Mouse (Mus musculus): Measurements from ENCODE around the gene Sparcl1.
A peak's percentile ranks its signal among the peaks of the same experiment; 100 is the strongest.

Sparcl1 gene

DNA sequence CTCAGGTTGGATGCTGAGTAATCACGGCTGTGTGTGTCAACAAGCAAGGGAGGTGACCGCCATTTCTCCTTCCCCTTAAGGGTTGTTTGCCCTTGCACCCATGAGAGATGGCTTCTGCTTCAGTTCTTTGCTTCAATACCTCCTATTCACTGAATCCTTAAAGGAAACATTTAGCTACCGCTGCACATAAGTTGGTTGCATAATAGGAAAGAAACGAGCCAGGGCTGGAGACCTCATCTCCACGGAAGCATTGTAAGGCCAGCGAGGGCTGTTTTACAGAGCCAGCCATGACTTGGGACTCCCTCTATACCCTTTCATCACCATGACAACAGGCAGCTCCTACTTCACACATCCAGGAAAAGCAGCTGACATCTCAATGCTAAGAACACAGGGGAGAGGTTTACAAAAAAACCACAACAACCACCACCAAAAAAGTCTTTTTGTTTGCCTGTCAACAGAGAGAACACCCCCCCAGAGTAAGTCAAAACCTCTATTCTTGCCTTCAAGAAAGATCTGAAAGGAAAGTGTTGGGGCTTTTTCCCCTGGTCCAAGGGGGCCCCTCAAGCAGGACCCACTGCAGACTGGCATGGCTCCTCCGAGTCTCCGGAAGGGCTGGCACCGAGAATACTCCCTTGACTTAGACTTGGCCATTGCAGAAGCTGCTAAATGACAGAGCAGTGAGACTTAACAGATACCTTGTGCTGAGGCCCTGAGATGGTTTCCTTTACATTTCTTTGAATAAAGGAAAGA is 3.2 kb downstream of the Sparcl1 start:
- no peak for DNase-seq (ENCODE audit: low spot score)

DNA sequence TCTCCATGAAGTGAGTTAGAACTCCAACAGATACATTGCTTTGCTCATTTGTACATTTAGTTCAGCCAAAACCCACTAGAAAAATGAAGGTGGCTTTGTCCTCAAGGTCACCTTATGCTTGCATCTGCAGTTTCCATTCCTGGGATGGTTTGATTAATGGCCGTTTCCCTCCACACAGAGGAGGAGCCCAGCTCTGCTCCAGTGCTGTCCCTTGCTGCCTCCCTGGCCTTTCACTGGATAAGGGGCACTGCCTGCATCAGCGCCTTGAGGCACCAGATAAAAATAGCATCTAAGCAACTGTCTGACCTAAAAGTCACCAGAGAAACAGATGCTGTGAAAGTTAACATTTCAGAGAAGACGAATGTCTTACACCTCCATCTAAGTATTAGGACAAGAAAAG is 4.0 kb downstream of the Sparcl1 start:
- no peak for DNase-seq (ENCODE audit: low spot score)

DNA sequence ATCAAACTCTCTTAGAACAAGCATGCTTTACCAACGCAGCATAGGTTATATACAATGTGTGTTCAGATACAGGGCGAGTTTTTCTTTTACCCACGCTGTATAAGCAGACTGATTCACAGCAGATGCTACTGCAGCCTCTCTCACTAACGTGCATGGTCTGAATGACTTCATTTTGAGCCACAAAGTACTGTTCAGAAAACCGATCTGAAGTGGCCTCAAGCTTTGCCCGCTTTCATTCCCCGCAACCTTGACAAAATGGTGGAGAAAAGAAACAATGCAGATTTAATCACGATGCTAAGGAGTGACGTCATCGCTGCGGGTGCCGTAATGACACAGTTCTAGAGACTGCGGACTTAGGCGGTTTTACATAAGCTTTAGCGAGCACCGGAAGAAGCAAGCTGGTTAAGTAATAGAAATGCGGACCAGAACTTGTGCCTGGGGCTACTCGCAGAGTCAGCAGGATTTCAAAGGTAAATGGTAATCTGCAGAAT is 4.6 kb downstream of the Sparcl1 start:
- no peak for DNase-seq (ENCODE audit: low spot score)

DNA sequence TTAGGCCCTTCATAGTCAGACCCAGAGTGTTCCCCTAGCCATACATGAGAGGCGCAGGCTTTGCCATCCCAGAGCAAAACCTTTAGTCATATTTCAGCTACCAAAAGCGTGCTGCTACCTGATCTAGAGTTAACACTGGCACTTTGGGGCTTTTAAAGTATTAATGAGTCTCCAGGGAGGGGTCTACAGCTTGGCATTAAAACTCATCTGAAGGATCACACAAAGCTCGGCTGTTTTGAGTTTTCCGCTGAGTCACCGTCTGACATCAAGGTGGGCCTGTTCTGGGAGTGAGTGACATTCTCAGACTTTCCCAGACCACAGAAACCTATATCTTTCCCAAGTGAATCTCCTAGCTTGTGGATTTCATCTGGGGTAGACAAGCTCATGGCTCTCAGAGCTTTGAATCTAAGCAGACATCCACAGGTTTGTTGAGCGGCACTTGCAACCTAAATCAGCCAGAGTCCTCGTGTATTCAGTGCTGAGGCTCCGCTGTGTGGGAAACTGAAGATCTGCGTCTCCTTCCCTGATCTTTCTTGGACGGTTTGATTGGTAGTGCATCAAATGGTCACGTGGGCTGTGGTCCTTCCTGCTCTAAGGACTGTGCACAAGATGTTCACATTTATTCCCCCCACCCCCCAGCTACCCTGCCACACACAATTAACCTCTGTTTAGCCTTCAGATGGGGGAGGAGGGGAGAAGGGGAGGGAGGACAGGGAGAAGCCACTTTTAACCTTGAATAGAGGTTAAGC is 5.2 kb downstream of the Sparcl1 start:
- no peak for DNase-seq (ENCODE audit: low spot score)

DNA sequence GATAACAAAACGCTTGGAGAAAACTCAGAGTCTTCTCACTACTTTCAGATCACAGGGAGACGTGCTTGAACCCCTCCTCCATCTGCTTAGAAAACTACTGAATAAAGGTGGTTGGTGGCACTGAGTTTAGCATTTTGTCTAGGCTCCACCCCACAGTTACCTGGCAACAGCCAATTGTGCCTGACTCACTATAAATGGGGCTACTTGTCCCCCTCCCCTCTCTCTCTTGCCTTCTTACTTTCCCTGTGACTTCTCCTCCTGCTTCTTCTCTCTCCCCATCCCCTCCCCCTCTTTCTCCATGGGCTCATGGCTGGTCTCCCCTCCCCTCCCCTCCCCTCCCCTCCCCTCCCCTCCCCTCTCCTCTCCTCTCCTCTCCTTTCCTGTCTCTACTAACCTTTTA is 9.4 kb downstream of the Sparcl1 start:
- no peak for DNase-seq (ENCODE audit: low spot score)

DNA sequence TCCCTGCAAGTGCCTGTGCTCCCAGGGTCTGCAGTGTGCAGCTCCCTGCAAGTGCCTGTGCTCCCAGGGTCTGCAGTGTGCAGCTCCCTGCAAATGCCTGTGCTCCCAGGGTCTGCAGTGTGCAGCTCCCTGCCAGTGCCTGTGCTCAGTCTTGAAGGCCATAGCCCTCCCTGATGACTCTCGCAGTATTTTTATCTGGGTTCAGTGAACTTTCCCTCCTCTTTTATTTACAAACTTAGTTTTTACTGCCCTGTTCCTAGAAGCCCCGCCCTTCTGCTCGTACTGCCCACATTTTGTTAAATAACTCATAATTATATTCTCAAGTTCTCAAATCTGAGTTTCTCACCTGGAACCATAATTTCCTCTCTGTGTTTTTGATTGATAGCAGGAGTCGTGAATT is 10.4 kb downstream of the Sparcl1 start:
- no peak for DNase-seq (ENCODE audit: low spot score)

DNA sequence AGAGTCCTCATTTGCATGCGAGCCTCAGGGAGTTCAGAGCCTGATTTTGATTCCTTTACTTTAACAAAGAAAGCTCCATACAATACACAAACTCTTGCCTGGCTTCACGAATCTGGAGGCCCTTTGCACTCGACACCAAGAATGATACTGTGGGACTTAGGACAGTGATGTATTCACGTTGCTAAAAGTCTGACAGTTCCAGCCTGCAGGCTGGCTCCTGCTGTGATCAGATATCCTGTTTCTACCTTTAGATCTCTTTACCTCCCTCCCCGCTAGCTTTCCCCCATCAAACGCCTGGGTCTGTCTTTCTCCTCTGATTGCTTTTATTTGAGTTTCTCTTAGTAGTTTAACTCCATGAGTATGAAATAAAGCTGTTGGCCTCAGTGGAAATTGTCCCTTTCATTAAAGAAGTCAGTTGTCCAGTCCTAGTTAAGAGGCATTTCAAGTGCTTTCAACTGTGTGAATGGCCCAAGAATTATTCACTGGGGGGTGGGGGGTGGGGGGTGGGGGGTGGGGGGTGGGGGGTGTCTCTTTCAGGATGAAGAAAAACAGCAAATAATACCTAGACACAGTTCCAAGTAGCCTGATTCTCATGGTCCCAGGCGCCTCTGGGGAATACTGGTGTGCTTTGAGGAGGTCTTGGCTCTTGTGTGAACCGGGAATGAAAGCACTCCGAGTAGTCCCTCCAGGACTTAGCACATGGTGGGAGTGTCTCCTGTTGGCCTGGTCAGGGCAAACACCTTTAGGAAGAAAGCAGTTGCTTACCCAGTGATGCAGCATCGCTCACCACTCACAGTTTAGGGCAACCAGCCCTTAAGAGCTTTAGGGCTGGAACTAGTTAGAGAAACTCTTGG is 11.6 kb downstream of the Sparcl1 start:
- DNase-seq (ENCODE audit: low spot score) = no peak

DNA sequence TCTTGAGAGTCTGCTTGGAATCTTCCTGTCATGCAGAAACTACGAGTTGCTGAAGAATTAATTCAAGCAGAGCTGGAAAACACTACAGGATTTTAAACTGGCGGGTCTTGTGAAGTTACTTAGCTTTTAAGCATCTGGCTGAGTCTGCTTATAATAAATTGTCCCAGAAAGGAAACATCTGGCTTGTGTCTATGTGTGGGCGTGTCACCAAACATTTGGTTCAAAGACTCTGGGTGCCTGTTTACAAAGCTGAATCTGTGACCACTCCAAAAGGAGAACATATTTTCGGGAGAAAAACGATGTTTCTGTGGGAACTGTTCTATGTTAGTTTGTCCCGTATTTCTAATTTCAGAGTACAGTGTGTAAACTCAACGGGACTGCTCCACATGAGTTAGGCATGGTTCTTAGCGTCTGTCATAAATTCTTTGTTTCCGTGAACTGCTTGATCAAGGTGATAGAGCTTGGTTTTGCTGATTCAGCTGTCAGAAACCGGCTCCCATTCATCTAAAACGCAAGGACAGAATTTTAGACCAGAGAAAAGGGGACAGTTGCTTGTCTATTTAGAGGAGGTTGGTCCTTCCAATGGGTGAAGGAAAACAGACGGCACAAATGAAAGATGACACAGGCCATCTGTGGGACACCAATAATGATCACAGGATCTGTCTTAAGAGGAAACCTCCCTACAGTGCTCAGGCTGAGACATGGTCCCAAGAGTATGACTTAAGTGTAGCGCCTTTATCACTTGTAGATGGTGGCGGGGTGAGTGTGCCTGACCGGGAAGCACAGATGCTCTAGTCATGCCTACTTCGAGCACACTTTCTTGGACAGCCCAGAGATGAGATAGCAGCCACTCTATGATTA is 17.2 kb downstream of the Sparcl1 start:
- no peak for DNase-seq (ENCODE audit: low spot score)

DNA sequence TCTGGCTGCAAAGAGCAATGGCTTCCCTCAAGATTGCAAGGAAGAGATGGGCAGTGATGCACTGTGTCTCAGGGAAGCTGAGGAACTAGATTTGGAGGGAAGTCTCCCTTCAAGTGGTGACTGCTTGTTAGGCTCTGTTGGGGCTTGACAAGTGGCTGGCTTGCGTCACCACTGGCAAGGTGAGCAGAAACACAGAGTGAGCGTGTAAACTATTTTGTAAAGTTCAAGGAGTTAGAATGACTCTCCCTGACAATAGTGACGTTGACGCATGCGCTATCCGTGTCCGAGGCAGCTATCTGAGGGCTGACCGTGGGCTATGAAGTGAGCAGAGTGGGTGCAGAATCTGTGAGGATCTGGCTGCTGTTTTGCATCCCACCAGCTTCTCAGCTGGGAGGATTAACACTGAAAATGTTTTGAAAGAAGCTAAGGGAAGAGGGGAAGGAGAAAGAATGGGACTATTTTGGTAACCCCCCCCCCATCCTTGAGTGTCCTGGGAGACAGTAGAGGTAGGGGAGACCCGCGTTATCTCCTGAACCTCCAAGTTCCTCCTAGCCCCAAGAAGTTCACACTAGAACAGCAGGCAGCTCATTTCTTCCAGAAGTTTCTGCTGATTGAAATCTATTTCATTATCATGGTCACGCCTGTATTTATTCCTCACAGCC is 18.0 kb downstream of the Sparcl1 start:
- DNase-seq (ENCODE audit: low spot score) = no peak

DNA sequence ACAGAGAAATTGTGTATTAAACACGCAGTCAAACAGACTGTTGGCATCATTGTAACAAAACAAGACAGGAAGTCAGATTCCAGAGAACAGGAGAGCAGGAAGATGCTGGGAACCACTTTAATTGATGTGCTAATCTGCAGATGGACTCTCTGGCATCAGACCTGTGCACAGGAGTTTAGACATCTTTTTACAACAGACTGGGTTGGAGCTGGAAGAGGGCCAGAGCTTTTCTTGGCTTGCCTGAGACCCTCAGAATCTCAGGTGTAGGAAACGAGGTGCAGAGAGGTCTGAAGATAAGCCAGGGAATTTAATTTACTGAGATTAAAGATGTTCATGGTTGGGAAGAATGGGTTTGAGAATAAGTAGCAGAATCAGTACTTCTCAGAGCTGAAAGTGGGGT is 23.8 kb downstream of the Sparcl1 start:
- no peak for DNase-seq (ENCODE audit: low spot score)

DNA sequence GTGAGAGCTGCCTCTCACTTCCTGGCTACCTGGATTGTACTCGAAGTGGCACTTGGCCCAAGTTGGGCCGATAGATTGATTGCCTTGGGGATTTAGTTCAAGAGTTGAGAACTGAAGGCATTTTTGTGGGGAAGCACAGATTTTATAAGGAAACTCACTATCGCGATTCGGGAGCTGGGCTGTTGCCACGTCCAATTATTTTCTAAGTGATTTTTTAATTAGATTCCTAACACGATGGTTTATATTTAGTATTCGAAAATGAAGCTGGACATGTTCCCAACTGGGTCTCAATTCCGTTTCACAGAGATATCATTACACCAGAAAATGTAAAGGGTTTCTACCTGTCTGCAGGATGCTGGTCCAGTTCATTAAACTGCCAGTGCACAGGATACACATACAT is 28.2 kb downstream of the Sparcl1 start:
- no peak for DNase-seq (ENCODE audit: low spot score)

DNA sequence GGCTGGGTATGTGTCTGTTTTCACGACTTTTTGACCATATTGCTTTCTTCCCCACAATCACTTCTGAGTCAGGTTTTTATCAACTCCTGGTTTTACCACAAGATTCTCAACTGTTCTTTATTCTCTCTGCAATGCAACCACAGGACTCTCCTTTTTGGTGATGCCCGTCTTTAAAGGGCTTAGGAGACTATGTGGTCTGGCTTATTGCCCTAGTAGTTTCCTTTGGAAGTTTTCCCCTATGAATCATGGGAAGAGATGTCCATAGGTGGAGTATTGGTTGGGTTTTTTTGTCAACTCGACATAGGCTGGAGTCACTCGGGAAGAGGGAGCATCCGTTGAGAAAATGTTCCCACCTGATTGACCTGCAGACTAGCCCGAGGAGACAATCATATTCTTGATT is 32.8 kb downstream of the Sparcl1 start:
- DNase-seq (ENCODE audit: low spot score) = no peak

DNA sequence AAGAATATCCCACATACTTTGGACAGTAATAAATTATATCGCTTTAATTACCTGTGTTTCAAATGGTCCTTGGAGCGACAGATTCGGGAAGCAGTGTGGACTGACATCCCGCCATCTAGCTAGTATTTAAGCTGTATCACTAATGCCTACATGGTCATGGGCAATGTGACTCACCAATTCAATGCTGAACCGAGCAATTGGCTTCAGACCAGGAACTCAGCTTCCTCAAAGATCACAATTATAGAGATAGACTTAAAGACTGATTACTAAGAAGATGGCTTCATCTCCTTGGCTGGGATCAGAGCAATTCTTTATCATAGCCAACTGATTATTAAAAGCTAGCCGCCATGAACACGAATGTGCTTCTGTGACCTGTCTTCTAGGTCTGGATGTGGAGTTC is 36.0 kb downstream of the Sparcl1 start, which contains the start of gene Gm17660:
Gene Gm17660, minus strand, starts transcription at position 101 of the 400 bp plus-strand sequence.
- no peak for DNase-seq (ENCODE audit: low spot score)

DNA sequence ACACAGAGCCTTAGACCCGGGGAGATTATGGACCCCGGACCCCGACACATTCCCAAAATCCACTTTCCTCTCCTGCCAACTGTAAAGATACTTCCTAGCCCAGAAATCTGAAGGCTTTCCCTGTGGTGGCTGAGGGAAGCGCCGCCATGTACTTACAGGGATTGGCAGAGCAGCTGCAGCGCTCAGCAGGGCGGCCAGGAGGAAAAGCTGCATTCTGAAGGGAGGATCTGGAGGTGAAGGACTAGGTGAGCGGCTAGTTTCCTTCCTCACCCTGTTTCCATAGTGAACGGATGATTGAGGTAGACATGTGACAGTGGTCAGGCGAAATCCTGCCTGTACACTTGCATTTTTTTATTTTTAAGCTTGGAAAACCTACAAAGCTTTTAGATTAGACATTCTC is 37.2 kb downstream of the Sparcl1 start:
- DNase-seq (ENCODE audit: low spot score) = no peak

DNA sequence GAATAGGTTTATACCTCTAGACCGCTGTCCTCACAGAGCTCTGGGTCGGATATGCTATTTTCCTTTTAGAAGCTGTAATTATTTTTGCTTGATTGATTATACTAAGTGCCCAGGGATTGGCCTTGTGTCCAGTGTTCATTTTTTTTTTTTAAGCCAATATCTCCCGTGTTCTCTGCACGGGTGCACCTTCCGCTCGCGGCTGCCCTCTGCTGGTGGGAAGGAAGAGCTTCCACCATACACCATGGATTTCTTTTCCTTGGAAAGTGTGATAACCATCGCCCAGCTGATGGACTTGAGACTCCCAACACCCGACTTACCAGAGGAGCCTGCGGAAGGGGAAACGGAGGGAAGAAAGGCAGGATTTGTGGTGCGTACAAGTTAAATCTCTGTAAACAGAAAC is 39.1 kb downstream of the Sparcl1 start:
- peak; percentile 51 for DNase-seq (ENCODE audit: low spot score)

DNA sequence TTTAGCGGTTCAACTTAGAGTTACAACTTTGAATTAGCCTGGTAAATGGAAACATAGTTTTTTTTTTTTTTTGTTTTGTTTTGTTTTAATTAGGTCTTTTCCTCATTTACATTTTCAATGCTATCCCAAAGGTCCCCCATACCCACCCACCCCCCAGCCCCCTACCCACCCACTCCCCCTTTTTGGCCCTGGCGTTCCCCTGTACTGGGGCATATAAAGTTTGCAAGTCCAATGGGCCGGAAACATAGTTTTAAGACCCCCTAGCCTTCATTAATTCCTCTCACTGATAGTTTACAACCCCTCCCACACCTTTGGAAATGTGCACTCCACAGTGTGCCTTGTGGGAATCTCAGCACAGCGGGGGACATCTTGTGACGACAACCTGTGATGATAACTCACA is 39.9 kb downstream of the Sparcl1 start:
- no peak for DNase-seq (ENCODE audit: low spot score)

DNA sequence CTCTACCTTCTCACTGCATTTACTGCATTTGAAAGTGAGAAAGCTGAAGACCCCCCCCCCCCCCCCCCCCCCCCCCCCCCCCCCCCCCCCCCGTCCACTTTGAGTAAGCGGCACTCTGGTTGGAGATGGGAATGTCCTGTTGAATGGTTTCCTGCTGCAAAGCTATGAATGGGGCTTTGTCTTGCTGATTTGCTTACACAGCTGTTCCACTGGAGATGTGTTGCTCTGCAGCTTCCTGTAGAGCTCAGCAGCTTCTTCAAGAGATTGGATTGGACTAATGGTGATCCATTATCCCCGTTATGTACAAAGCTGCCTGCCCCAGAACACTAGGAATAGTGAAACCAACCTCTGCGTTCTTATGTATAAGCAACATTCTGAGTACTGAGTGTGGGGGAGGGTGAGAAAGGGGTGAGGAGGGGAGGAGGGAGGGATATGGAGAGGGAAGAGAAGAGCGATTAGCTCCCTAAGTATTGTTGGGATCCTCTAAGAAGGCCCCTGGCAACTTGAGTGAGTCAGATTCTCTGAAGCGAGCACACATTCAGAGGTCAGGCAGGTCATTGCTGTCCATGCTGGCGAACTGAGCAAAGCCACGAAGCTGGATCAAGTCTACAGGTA is 41.2 kb downstream of the Sparcl1 start:
- DNase-seq (ENCODE audit: low spot score) = no peak

DNA sequence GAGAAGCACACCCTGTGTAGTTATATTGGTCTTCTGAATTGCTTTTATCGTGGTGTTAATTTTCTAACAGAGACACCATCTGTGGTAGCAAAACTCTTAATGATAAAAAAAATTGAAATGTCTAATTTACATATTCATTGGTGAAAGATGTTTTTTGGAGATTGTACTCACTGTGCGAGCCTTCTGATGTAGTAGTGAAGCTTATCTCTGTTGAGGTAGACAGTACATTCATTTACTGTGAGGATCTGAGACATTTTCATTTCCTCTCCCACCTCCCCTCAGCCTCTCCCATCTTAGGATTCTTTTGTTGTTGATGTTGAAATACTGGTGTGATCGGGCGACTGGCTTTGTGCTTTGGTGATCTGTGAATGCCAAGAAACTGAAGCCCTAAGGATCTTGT is 42.5 kb downstream of the Sparcl1 start:
- DNase-seq (ENCODE audit: low spot score) = no peak

DNA sequence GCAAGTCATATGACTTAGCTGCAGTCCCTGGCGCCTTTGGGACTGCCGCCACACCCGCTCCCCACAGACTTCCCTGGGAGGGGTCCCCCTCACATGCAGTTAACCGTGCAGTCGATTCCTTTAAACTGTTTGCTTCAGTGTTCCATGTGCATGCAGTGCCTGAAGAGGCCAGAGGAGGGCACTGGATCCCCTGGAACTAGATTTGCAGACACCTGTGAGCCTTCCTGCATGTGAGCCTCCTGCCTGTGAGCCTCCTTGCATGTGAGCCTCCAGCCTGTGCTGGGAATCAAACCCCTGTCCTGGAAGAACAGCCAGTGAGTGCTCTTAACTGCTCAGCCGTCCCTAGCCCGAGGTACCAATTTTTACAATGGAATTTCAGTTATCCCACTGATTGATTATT is 44.8 kb downstream of the Sparcl1 start:
- no peak for DNase-seq (ENCODE audit: low spot score)

DNA sequence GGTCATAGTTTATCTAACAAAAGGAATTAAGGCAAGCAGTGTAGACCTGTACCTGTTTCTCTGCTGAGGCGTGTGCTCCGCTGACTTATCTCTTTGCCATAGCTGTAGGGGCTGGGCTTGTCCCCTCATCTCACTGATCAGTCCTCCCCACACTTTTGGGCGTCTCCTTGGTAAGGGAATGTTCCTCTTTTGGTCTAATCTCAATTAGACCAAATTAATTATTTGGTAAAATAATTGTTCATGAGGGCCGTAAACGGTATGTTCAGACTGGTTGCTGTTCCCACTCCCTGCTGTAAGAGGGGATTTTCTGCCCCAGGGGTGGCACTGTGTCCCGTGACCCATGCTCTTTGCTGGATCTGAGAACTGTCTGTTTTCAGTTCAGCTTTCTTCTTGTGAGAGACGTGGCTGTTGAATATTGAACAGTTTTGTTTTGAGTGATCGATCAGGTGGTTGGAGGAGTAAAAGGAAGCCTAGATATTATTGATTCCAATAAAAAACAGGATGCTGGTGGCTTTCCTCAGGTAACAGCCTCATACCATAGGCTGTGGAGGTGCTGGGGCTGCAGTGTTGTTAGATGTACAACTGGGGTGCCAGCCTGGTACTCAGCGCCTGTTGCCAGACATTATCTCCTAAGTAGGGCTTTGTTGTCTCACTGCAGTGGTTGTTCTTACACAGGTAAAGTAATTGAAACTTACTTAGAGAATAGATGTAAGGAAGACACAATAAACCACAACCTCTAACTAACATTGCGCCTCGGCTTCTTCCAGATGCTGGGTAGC is 50.6 kb downstream of the Sparcl1 start:
- no peak for DNase-seq (ENCODE audit: low spot score)
